Mouse (Mus musculus): Measurements from ENCODE around the gene Arid1b.

DNA sequence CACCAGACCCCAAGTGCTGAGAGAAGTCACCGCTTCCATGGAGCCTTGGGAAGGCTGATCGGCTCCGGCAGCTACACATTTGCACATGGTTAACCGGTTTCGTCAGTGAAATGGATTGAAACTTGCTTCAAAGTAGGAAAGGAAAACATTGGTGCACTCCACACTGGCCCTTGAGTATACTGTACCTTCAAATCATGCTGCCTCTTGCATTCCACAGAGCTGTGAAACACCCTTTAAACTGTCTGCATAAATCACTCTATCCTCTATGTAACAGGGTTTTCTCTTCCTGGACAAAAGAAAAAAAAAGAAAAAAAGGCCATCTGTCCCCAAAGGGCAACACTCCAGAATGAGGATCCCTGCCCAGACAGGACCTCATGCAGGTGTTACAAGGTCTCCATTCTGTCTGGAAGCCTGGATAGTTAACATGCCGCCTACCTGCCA lies 48.8 kb upstream of the Arid1b start:
- TF ChIP-seq POLR2A (IDR thresholded peaks at IDR 0.05; ENCODE audit: low read depth, low read length) (no peak), CTCF (IDR thresholded peaks at IDR 0.05; ENCODE audit: extremely low read depth, insufficient read length, insufficient replicate concordance, low read depth, low read length) (no peak)

All from small intestine, adult 2 months (tissue).